Mouse (Mus musculus): Measurements from ENCODE around the gene Pld1.
A peak's percentile ranks its signal among the peaks of the same experiment; 100 is the strongest.
"Not testable (repeated sequence)": the region's sequence is repeated elsewhere in the genome, so short reads cannot be mapped to it uniquely, and the experiment has no call there.

The Pld1 gene

DNA sequence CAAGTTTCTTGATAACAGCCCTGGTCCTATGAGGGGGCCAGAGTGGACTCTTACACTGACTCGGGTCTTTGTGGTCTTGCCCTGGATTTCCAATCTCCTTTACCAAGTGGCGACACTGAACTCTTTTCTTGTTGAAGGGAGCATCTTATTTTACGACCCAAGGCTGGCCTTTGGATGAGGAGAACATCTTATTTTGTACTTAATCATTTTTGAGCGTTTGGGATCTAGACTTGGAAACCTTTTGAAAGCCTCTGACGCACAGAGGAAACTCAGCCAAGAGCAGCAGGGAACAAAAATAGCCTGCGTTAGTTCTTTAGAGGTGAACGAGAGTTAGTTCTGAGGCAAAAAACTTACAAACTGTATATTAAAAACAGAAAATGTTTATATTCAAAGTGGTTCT is 4.5 kb downstream of the Pld1 start:
- DNase-seq (ENCODE audit: low spot score), result no peak

DNA sequence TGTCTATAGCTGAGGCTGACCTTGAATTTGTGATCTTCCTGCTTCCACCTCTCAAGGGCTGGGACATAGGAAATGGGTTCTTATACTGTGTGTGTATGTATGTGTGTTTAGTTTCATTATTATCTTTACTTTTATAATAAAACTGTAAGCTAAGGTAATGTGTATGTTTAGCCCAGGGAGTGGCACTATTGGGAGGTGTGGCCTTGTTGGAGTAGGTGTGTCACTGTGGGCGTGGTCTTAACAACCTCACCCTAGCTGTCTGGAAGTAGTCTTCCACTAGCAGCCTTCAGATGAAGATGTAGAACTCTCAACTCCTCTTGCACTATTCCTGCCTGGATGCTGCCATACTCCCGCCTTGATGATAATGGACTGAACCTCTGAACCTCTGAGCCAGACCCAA is 6.9 kb downstream of the Pld1 start:
- DNase-seq (ENCODE audit: low spot score), result not testable (repeated sequence)

DNA sequence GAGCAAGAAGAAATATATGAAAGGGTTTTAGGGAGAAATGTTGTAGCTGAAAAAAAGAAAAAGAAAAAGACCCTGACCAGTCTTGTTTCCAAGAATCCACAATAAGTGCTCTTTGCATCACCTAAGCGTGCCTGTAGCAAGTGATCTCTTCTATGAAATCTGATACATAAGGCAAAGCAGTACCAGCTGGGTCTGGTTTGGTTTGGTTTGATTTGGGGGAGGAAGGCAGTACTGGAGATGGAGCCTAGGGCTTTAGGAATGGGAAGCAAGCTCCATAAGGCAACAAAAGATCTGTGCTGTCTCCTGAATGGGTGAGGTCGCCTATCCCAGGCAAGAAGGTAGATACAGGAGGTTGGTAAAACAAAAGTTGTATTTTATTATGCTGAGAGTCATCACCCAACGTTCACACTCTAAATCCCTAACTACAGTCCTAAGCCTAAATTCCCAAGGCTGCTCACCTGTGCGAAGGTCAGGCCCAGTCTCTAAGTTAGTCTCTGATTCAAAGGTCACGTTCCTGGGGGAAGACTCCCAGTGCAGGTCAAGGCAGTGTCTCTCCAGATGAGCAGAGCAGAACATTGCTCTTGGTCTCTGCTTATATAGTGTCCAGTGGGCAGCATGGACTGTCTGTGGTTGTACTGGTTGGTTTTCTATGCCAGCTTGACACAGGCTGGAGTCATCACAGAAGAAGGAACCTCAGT is 10.8 kb downstream of the Pld1 start:
- DNase-seq (ENCODE audit: low spot score), result peak; percentile 13

DNA sequence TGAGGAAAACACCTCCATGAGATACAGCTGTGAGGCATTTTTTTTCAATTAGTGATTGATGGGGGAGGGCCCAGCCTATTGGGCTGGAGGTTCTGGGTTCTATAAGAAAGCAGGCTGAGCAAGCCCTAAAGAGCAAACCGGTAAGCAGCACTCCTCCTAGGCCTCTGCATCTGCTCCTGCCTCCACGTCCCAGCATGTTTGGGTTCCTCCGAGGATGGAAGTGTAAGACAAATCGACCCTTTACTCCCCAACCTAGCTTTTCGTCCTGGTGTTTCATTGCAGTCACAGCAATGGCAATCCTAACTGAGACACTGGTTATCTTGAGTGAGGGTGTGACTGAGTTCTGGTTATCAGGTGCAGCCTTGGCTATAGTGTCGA is 11.4 kb downstream of the Pld1 start:
- DNase-seq (ENCODE audit: low spot score), result no peak

DNA sequence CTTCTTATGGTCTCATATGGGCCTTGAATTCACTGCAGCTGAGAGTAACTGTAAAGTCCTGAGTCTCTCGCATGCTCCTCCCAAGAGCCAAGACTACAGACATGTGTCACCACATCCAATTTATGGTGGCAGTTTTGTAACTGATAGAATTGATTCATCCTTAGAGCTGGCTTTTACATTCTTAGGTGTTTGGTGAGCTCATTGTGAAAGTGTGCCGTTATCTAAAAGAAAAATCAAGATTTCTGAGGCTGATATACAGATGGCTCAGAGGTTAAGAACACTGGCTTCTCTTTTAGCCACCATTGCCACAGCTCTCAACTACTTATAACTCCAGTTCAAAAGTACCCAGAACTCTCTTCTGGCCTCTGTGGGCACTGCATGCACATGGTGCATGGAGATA is 12.2 kb downstream of the Pld1 start:
- DNase-seq (ENCODE audit: low spot score), result no peak

DNA sequence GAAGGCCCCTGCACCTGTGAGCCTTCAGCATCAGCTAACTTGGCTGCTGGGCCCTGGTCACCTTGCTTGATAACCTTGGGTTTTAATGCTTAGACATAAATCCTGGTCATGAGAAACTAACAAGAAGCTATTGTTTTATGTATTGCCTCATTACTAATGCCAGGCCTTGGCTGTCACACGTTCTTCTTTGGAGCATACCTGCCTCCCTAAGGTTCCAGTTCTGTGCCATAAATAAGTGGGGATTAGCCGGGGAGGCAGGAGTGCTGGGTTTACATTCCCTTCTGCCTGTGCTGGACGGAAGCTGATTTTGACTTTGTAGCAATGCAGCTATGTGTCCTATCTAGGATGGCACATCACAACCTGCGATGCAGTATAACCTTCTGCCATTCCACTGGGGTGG is 13.2 kb downstream of the Pld1 start:
- DNase-seq (ENCODE audit: low spot score), result no peak

DNA sequence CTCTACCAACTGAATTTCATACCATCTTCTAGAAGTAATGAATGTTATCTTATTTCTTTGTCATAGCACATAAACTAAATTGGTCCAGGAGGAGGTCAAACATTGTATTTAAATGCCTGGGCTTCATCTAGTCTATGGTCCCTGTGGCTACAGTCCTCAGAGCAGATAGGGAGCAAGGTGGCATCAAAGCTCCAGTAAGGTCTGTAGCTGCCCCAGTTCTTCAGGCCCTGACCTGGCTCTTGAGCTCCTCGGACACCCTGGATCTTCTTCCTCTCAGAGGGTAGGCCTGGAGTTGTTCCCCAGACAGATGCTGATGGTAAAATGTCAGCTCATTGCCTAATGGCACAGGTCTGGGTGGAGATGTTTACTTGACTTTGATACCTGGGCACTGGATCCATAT is 17.5 kb downstream of the Pld1 start:
- no peak for DNase-seq (ENCODE audit: low spot score)

DNA sequence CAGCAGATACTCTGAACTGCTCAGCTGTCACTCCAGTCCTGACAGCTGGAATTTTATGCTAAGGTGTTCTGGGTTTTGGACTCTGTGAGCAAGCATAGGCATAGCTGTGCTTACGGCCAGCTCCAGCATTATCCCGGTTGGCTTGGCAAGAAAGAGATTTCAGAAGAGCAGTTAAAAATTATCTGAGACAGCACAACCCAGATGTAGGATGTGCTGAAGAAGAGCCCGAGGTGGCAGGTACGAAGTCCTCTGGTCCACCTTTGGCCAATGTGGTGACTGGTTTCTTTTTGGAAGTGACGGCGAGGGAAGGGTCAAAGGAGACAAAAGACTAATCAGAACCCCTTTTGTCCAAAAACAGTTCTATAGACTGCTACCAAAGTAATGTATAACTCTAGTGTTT is 20.7 kb downstream of the Pld1 start:
- DNase-seq (ENCODE audit: low spot score), result no peak

DNA sequence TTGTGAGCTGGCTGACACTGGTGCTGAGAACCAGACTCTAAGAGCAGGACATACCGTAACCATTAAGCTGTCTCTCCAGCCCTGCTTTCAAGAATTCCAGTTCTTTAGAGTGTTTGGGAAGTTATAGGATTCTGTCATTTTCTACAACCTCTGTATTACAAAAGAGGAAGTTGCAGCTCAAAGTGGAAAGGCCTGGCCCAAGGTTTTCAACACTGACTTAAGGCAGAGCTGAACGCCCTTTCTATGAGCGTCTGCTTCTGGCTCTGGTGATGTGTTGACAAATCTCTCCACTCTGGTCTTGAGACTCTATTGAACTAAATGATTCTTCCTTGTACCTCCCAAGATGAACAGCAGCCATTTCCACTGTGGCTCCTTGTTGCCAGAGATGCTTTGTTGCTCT is 22.7 kb downstream of the Pld1 start:
- DNase-seq (ENCODE audit: low spot score), result no peak

DNA sequence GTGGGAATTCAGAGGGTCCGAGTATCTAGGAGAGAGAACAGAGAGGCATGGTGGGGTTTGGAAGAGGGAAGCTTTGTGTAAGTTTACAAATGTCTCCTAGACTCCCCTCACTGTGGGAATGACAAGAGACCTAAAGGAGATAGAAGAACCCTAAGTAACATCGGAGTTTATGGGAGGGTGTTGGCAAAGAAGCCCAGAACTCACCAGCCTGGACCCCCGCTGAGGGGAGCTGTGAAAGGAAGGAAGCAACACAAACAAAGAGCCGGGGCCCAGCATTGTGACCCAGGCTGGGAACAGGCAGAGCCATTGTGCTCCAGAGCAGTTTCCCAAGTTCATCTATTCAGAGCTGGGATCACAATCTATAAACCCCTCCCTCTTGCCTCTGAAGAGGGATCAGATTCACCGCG is 25.3 kb downstream of the Pld1 start:
- DNase-seq (ENCODE audit: low spot score), result peak; percentile 64

DNA sequence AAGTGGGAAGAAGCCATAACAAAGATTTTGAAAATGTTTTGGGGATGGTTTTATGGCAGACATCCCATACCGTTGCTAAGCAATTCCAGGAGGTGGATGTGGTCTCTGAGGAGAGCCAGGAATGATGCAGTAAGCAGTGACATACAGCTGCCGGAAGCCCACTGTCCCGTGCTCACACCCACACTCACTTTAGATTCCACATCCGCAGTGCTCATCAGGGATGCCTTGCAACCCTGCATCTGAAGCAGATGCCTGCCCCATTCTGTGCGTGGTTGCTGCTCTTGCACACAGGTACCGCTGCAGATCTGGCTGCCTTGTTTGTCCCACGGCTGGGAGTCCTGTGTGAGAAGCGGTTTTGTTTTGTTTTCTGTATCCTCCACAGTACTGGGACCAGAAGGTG is 30.2 kb downstream of the Pld1 start:
- DNase-seq (ENCODE audit: low spot score), result no peak

DNA sequence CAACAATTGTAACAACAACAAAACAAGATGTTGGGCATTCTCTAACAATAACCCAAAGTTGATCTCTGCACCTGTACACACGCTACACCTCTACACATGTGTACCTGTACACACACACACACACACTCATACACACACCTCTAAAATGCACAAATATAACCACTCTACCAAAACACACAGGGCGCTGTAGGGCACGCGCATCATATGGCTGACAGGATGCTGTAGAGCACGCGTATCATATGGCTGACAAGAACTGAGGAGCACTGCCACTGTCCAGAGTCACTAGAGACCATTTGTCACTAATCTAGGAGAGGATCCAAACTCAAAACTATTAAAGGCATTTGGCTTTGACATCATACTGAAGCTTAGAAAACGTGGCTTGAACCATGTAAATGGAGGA is 35.4 kb downstream of the Pld1 start:
- no peak for DNase-seq (ENCODE audit: low spot score)

DNA sequence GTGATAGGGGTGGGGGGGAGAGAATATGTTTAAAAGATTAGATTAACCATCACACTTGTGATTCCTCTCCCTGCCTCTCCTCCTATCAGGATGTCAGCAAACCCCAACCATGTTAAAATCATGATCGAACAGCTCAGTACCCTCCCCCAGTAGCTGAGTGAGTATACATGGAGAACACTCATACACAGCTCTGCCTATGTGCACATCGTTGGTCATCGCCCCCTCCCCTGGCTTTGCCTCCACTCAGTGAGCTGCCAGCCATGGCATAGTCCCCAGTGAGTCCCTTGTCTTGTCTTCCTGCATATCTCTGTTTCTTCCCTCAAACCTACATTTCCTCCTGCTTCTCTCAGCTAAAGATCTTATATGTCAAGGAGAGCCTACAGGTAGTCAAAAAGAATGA is 36.5 kb downstream of the Pld1 start:
- DNase-seq (ENCODE audit: low spot score), result no peak

DNA sequence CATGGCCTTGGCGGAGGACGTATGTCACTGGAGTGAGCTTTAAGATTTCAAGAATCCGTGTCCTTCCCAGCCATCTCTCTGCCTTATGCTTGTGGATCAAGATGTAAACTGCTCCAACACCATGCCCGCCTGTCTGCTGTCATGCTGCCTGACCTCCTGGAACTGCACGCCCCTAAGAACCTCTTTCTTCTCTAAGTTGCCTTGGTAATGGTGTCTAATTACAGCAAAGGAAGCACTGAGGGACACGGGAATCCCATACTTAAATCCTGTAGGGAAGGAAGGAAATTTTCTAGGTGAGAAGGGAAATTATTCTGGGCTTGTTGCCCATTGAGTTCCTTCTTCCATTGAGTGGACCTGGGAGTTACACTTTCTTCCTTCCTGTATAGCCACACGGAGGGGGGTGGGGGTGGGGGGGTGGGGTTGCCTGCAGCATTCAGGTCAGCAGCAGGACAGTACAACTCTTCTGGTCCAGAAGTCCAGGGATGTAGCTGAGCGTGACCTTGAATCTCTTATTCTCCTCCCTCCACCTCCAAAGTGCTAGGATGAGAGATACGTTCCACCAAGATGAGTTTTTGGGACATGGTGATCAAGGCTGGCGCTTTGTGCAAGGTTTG is 38.5 kb downstream of the Pld1 start:
- DNase-seq (ENCODE audit: low spot score), result no peak

DNA sequence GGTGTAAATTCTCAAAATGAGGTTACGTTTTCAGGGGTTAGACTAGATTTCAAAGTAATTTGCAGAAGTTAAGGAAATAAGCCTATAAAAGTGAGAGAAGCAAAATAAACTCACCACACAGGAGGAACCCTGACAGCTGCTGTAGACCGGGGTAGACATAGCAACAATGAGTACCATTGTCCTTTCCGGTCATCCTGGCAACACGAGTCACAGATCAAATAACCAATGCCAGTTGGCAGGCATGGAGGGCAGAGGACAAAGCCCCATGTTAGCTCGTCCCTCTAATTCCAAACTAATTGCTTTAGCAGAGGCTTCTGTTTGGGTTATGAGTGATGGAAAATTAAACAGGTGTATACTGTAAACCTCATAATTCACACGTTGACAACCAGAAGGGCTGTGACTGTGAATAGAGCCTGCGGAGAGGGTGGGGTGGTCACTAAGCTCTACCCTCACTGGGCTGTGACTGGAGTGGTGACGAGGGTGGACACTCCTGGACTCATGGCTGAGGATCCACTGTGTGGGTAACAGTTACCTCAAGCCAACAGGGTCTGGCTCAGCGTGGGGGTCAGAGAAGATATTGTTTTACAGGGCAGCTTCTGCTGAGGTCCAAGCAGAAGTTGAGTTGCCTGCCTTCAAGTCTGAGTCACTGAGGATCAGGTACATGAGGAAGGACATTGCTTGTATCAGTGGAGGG is 39.7 kb downstream of the Pld1 start:
- DNase-seq (ENCODE audit: low spot score), result no peak

DNA sequence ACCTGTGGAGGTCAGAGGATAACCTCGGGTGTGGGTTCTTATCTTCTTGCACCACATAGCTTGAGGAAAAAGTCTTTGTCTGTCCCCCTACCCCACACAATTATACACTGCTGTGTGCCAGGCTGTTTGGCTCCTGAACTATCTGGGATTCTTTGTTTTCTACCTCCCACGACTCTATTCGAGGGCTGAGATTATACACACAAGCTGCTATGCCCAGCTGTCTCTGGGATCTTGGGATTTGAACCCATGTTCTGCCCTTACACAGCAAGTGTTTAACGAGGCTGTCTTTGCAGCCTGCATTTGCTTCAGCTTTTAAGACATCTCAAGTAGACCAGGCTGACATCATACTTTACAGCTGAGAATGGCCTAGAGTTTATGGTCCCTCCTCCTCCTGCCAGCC is 43.1 kb downstream of the Pld1 start:
- DNase-seq (ENCODE audit: low spot score), result no peak

DNA sequence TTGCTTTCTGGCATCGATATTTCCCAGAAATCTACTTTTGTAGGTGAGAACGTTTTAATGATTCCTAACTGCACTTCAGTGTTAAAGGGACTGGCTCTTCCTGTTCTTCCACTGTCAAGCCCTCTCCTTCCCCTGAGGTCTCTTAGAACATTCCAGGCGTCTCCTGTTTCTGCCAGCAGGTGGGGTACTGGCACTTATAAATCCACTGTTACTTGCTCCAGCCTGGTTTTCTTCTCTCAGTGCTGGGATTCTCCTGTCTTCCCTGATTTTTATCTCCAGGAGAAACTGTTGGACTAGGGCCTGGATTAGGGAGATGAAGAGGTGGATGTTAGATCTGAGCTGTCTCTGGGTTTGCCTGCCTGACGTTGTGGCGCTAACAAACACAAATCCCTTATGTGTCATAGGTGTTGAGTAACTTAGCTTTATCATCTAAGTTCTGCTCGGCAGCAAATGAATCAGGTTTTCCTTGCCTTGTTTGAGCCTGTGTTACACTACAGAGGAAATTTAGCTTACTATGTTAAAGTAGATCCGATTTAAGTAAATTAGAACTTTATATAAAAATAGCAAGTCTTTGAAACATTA is 44.0 kb downstream of the Pld1 start:
- DNase-seq (ENCODE audit: low spot score), result peak; percentile 87

DNA sequence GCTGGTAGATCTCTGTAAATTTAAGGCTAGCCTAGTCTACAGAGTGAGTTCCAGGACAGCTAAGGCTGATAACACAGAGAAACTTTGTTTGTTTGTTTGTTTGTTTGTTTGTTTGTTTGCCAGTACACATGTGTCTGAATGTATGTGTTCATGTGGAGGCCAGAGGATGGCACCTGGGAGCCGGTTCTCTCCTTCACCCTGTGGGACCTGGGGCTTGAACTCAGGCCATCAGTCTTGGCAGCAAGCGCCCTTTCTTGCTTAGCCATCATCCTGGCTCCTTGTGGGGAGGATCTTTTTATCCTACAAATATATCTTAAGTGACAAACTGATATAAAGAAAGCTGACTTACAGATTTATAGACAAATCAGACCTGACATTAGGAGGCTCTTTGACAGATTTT is 44.8 kb downstream of the Pld1 start:
- DNase-seq (ENCODE audit: low spot score), result no peak

DNA sequence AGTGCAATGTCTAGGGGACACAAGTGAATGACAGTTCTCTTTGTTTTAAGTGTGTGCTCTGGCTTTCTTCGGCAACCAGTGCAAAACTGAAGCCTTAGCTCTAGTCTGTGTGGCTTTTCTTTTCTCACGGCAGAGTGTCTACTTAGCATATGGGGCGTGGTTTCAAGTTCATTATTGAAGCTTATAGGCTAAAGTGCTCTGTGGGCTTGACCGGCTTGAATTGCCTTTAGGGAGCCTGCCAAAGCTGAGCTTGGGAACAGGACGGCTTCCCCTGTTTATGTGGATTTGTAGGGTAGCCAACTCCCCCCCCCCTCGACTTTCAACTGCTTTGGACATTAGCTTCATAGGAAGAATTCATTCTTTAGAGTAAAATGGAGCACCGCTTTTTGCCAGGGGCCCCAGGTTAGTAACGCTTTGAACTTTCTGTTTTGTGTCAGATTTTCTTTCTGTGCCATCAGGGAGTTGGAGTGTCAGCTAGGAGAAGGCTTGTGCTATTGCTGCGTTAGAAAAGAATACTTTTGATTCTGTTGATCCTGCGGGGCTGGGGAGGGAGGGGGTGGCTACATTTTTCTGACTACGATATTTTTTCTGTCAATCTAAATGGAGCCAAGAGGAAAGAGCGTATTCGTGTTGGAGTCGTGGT is 45.6 kb downstream of the Pld1 start:
- DNase-seq (ENCODE audit: low spot score), result peak; percentile 93

DNA sequence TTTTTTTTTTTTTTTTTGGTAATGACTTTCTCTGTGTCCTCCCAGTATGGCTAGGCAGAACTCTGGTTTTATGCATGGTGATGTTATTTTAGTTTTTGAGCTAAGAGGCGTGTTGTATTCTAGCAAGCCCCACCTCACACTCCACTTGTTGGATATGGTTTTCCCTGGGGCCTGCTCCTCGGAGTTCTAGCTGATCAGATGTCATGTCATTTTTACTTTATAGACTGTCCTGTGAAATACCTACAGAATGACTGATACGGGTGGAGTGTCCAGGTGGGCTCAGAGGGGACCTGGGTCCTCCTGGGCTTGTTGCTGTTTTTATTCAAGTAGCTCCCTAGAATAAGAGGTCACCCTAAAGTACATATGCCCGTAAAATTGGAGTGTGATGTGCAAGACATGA is 46.1 kb downstream of the Pld1 start:
- DNase-seq (ENCODE audit: low spot score), result no peak

DNA sequence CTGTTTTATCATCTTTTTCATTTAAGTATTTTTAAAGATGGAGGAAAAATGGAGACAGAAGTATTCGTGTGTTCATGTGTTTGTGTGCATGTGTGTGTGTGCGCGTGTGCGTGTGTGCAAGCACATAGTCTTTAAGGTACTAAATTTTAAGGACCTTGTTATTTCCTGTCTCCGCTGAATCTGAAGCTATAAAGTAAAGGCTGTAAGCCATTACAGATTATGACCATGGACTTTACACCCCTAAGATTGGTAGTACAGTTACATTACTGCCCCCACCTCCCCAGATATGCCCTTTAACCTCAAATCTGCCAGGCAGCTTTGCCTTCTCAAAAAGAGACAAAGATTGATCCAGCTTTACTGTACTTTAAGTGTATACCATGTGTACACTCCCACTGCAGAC is 46.8 kb downstream of the Pld1 start:
- no peak for DNase-seq (ENCODE audit: low spot score)

DNA sequence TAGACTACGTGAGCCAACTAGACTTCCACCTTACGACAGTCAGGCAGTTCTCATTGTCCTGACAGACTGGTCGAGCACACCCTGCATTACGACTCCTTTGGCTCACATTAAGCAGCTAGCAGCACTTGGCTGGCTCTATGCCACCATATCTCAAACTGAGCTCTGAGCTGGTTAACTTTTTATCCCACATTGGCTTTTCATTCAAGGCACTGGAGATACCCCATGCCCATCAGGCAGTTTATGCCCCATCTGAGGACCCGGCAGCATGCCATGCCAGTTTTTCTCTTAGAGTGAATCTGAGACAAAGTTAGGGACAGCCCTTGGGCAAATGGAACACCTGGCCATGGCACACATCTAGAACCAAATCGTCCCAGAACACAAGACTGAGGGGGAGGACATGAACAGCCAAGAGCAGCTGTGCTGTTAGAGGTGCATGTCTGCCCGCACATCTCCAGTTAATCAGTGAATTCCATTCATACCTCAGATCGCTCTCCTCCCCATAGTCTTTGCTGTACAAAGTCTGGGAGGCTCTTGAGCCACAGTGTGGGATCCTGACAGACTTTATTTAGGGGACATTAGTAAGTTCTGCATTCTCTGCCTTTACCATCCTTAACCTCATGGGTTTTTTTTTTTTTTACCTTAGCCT is 49.5 kb downstream of the Pld1 start:
- no peak for DNase-seq (ENCODE audit: low spot score)

Data from embryo, embryonic 10.5 days (tissue).